Mouse (Mus musculus) megakaryocyte, embryonic 14.5 days (primary cell): Measurements from ENCODE around the gene Spin1. TPM values are rescaled to one million over a fixed set of nuclear protein-coding genes. Genes with fewer than 3 reads are reported as not detected.

ENCODE experiments used
- H3K27me3 ChIP-seq: replicated peaks from 2 replicates; pipeline ENCODE3; 2012; ENCODE audit warnings: inconsistent platforms
- H3K36me3 ChIP-seq: replicated peaks from 2 replicates; pipeline ENCODE3; 2012; ENCODE audit warnings: low read length, inconsistent platforms, mixed read lengths
- H3K4me1 ChIP-seq: 2 replicates; pipeline ENCODE4 v1.6.1; 2012; ENCODE audit warnings: inconsistent platforms
- H3K4me3 ChIP-seq: replicated peaks from 2 replicates; pipeline ENCODE3; 2012; ENCODE audit warnings: moderate library complexity, mild to moderate bottlenecking, inconsistent platforms
- H3K9me3 ChIP-seq: 2 replicates; pipeline ENCODE4 v1.6.1; 2012; ENCODE audit warnings: inconsistent platforms
- FLI1 ChIP-seq: IDR thresholded peaks from 2 replicates; pipeline ENCODE4 v1.6.1; 2012; ENCODE audit warnings: low read length, inconsistent platforms, mixed read lengths
- GATA1 ChIP-seq: IDR thresholded peaks from 3 replicates; pipeline ENCODE4 v1.6.1; 2012; ENCODE audit warnings: mixed read lengths, low read length, inconsistent platforms, borderline replicate concordance
- polyA plus RNA-seq: library from polyadenylated mRNA; stranded (reverse); fragments of >175 nt; gene quantifications from 2 replicates; pipeline ENCODE4 v1.2.3, GENCODE M21; 2012; ENCODE audit warnings: low replicate concordance; ENCODE audit not compliant: insufficient read depth

Gene Spin1
- polyA plus RNA-seq, 1 experiment = 1.7 TPM

- Histone ChIP-seq H3K4me3 (no peak overlapping the region), H3K4me1 (peaks cover 6% of the 10 kb centered on the region; the same call in 1 of the 2 replicates), H3K9me3 (peaks cover 10% of the 10 kb centered on the region), H3K36me3 (no peaks in the 10 kb centered on the region), H3K27me3 (no peaks in the 10 kb centered on the region)
- TF ChIP-seq FLI1 (no peak), GATA1 (no peak)
Measured at GRCm38 (mm10) chr13:51191416-51192140, 90.9 kb downstream of the Spin1 start.

GRCm38 (mm10) chr13:51193893-51194292, 93.2 kb downstream of the Spin1 start:
- H3K9me3 ChIP-seq = peaks cover 14% of the 10 kb centered on the region
- no peak overlapping the region for H3K4me3 ChIP-seq
- no peaks in the 10 kb centered on the region for H3K36me3 ChIP-seq
- no peak for TF ChIP-seq FLI1
- no peaks in the 10 kb centered on the region for H3K27me3 ChIP-seq
- peaks cover 6% of the 10 kb centered on the region; the same call in 1 of the 2 replicates for H3K4me1 ChIP-seq

- TF ChIP-seq FLI1 (no peak), GATA1 (no peak)
- peaks cover 36% of the 10 kb centered on the region for H3K9me3 ChIP-seq
- peaks cover 8% of the 10 kb centered on the region for H3K27me3 ChIP-seq
- H3K36me3 ChIP-seq = no peaks in the 10 kb centered on the region
- H3K4me1 ChIP-seq = peaks cover 6% of the 10 kb centered on the region; the same call in 1 of the 2 replicates
- H3K4me3 ChIP-seq = no peak overlapping the region
Measured at GRCm38 (mm10) chr13:51197699-51198098, 97.0 kb downstream of the Spin1 start.

GRCm38 (mm10) chr13:51198186-51198585, 97.5 kb downstream of the Spin1 start:
- H3K36me3 ChIP-seq = no peaks in the 10 kb centered on the region
- H3K27me3 ChIP-seq = peaks cover 8% of the 10 kb centered on the region
- peaks cover 36% of the 10 kb centered on the region for H3K9me3 ChIP-seq
- H3K4me1 ChIP-seq = peaks cover 6% of the 10 kb centered on the region; the same call in 1 of the 2 replicates
- no peak overlapping the region for H3K4me3 ChIP-seq
- TF ChIP-seq FLI1 (no peak), GATA1 (no peak)

Other genes with a start within 250 kb of the Spin1 start
- gene Nxnl2, start 70.1 kb downstream of the Spin1 start, polyA plus RNA-seq = not detected in 2 replicates